Mouse (Mus musculus): ENCODE results near the gene Robo1. TPM values are rescaled to one million over a fixed set of nuclear protein-coding genes. Genes with fewer than 3 reads are reported as not detected.

Robo1 gene
- total RNA-seq, 1 experiment from 2014 or later, result not detected

GRCm38 (mm10) chr16:72897125-72897524 lies 589.0 kb downstream of the Robo1 start:
- no peak for ATAC-seq (replicated peaks; ENCODE audit: low read depth, poor library complexity, severe bottlenecking)

GRCm38 (mm10) chr16:72908895-72909294 lies 600.8 kb downstream of the Robo1 start:
- ATAC-seq (replicated peaks; ENCODE audit: low read depth, poor library complexity, severe bottlenecking), result no peak

- ATAC-seq (replicated peaks; ENCODE audit: low read depth, poor library complexity, severe bottlenecking), result no peak
Observed at GRCm38 (mm10) chr16:72913134-72913533, 605.0 kb downstream of the Robo1 start.

GRCm38 (mm10) chr16:72914068-72914630 lies 606.0 kb downstream of the Robo1 start:
- ATAC-seq (replicated peaks; ENCODE audit: low read depth, poor library complexity, severe bottlenecking), result no peak

- ATAC-seq (replicated peaks; ENCODE audit: low read depth, poor library complexity, severe bottlenecking), result no peak
Observed at GRCm38 (mm10) chr16:72920013-72920412, 611.9 kb downstream of the Robo1 start.

- peak; percentile 39; the same call in 1 of the 2 replicates for ATAC-seq (replicated peaks; ENCODE audit: low read depth, poor library complexity, severe bottlenecking)
Observed at GRCm38 (mm10) chr16:72924423-72925224, 616.5 kb downstream of the Robo1 start.

GRCm38 (mm10) chr16:72928525-72929122 lies 620.5 kb downstream of the Robo1 start:
- ATAC-seq (replicated peaks; ENCODE audit: low read depth, poor library complexity, severe bottlenecking), result no peak

GRCm38 (mm10) chr16:72930871-72931270 lies 622.8 kb downstream of the Robo1 start:
- no peak for ATAC-seq (replicated peaks; ENCODE audit: low read depth, poor library complexity, severe bottlenecking)

- ATAC-seq (replicated peaks; ENCODE audit: low read depth, poor library complexity, severe bottlenecking), result no peak
Observed at GRCm38 (mm10) chr16:72934908-72935307, 626.8 kb downstream of the Robo1 start.

- no peak for ATAC-seq (replicated peaks; ENCODE audit: low read depth, poor library complexity, severe bottlenecking)
Observed at GRCm38 (mm10) chr16:72937183-72937582, 629.1 kb downstream of the Robo1 start.

GRCm38 (mm10) chr16:72939862-72940261 lies 631.8 kb downstream of the Robo1 start:
- ATAC-seq (replicated peaks; ENCODE audit: low read depth, poor library complexity, severe bottlenecking), result no peak

- no peak for ATAC-seq (replicated peaks; ENCODE audit: low read depth, poor library complexity, severe bottlenecking)
Observed at GRCm38 (mm10) chr16:72940786-72941185, 632.7 kb downstream of the Robo1 start.

GRCm38 (mm10) chr16:72944403-72944802 lies 636.3 kb downstream of the Robo1 start:
- no peak for ATAC-seq (replicated peaks; ENCODE audit: low read depth, poor library complexity, severe bottlenecking)

- no peak for ATAC-seq (replicated peaks; ENCODE audit: low read depth, poor library complexity, severe bottlenecking)
Observed at GRCm38 (mm10) chr16:72951969-72952368, 643.9 kb downstream of the Robo1 start.

- ATAC-seq (replicated peaks; ENCODE audit: low read depth, poor library complexity, severe bottlenecking), result no peak
Observed at GRCm38 (mm10) chr16:72959018-72959702, 651.1 kb downstream of the Robo1 start.

- no peak for ATAC-seq (replicated peaks; ENCODE audit: low read depth, poor library complexity, severe bottlenecking)
Observed at GRCm38 (mm10) chr16:72959823-72960222, 651.7 kb downstream of the Robo1 start.

GRCm38 (mm10) chr16:72963782-72964181 lies 655.7 kb downstream of the Robo1 start:
- ATAC-seq (replicated peaks; ENCODE audit: low read depth, poor library complexity, severe bottlenecking), result no peak

GRCm38 (mm10) chr16:72967509-72967908 lies 659.4 kb downstream of the Robo1 start:
- no peak for ATAC-seq (replicated peaks; ENCODE audit: low read depth, poor library complexity, severe bottlenecking)

- no peak for ATAC-seq (replicated peaks; ENCODE audit: low read depth, poor library complexity, severe bottlenecking)
Observed at GRCm38 (mm10) chr16:72969990-72970389, 661.9 kb downstream of the Robo1 start.

GRCm38 (mm10) chr16:72973685-72974084 lies 665.6 kb downstream of the Robo1 start:
- no peak for ATAC-seq (replicated peaks; ENCODE audit: low read depth, poor library complexity, severe bottlenecking)

- ATAC-seq (replicated peaks; ENCODE audit: low read depth, poor library complexity, severe bottlenecking), result no peak
Observed at GRCm38 (mm10) chr16:72974681-72975080, 666.6 kb downstream of the Robo1 start.

Measured in common myeloid progenitor, adult 5-6 weeks (primary cell).